ENCODE assay signal across 10 mouse cellular contexts in genomic region chr11:100518188-100518591, GRCm38 (mm10). TPM values are rescaled to one million over a fixed set of nuclear protein-coding genes. Genes with fewer than 3 reads are reported as not detected.
DNase-seq lines count a peak whose midpoint lies in the region; ATAC-seq lines count a peak whose summit lies in the region.
"Had no signal": no experiment of that assay in that cellular context is flagged by ENCODE, and none has a peak within 500 bp of the region (broad histone marks: within the 10 kb centered on the region; RNA-seq: fewer than 3 reads in every experiment).

No protein-coding gene starts in this region.

- peak overlapping the region; percentile 40; the same call in 1 of the 2 replicates for H3K27ac ChIP-seq in forebrain, embryonic 13.5 days
- H3K27ac ChIP-seq in forebrain, embryonic 11.5 days (ENCODE audit: low read depth, low read length), result no peak overlapping the region
- no peak overlapping the region for H3K27ac ChIP-seq in hindbrain, embryonic 16.5 days (ENCODE audit: low read depth, low read length)
- H3K27ac ChIP-seq: heart, embryonic 15.5 days; limb, embryonic 13.5 days had no signal

- H3K36me3 ChIP-seq in forebrain, embryonic 13.5 days (ENCODE audit: poor library complexity, severe bottlenecking), result peaks cover 100% of the 10 kb centered on the region
- peaks cover 24% of the 10 kb centered on the region for H3K36me3 ChIP-seq in forebrain, embryonic 11.5 days (ENCODE audit: control insufficient read depth, insufficient read depth, low read length)
- H3K36me3 ChIP-seq in hindbrain, embryonic 16.5 days (ENCODE audit: control insufficient read depth, insufficient read depth, low read length), result peaks cover 58% of the 10 kb centered on the region

- H3K4me1 ChIP-seq in forebrain, embryonic 13.5 days, result peaks cover 8% of the 10 kb centered on the region
- H3K4me1 ChIP-seq in forebrain, embryonic 11.5 days (replicated peaks; ENCODE audit: control insufficient read depth, insufficient read depth, low read length), result no peaks in the 10 kb centered on the region
- H3K4me1 ChIP-seq in hindbrain, embryonic 16.5 days (ENCODE audit: control insufficient read depth, insufficient read depth, low read depth, low read length), result no peaks in the 10 kb centered on the region; the same call in none of the 2 replicates
- H3K4me1 ChIP-seq: heart, embryonic 15.5 days; limb, embryonic 13.5 days had no signal

- H3K9ac ChIP-seq in forebrain, embryonic 13.5 days, result no peak overlapping the region
- H3K9ac ChIP-seq in forebrain, embryonic 11.5 days (ENCODE audit: low read length), result no peak overlapping the region
- H3K9ac ChIP-seq in hindbrain, embryonic 16.5 days (ENCODE audit: low read depth, low read length), result no peak overlapping the region
- H3K9ac ChIP-seq: heart, embryonic 15.5 days; limb, embryonic 13.5 days had no signal

- no peak for DNase-seq in forebrain, embryonic 11.5 days (ENCODE audit: low spot score)
- peak; percentile 38 for DNase-seq in adrenal gland, postnatal 25 days
- DNase-seq in large intestine, adult 2 months (ENCODE audit: low read depth, low spot score), result peak; percentile 78
- no peak for DNase-seq in spleen, postnatal 36 days (ENCODE audit: low spot score in 2 of 2)
- no peak for DNase-seq in spleen, postnatal 4 days (ENCODE audit: low spot score in 2 of 2)

- H3K27me3 ChIP-seq in forebrain, embryonic 13.5 days, result no peaks in the 10 kb centered on the region
- no peaks in the 10 kb centered on the region for H3K27me3 ChIP-seq in forebrain, embryonic 11.5 days (ENCODE audit: control insufficient read depth, insufficient read depth, low read length)
- H3K27me3 ChIP-seq in hindbrain, embryonic 16.5 days (replicated peaks; ENCODE audit: control insufficient read depth, insufficient read depth, low read length), result no peaks in the 10 kb centered on the region
- H3K27me3 ChIP-seq: heart, embryonic 15.5 days; limb, embryonic 13.5 days had no signal

- H3K4me2 ChIP-seq in forebrain, embryonic 13.5 days, result no peak overlapping the region
- no peak overlapping the region for H3K4me2 ChIP-seq in forebrain, embryonic 11.5 days (ENCODE audit: low read depth, low read length, severe bottlenecking)
- H3K4me2 ChIP-seq in hindbrain, embryonic 16.5 days (ENCODE audit: low read length), result no peak overlapping the region
- H3K4me2 ChIP-seq: heart, embryonic 15.5 days; limb, embryonic 13.5 days had no signal

- ATAC-seq in forebrain, embryonic 13.5 days, result 0 out of 2 replicates have a peak, but pooled peaks have one; percentile 55
- ATAC-seq in forebrain, embryonic 11.5 days (replicated peaks; ENCODE audit: low FRiP score), result no peak
- ATAC-seq in hindbrain, embryonic 16.5 days, result peak; percentile 53; the same call in 1 of the 2 replicates
- no peak for ATAC-seq in monocyte, adult 5-6 weeks (replicated peaks; ENCODE audit: insufficient number of reproducible peaks, low FRiP score, low TSS enrichment, poor library complexity, severe bottlenecking)

- WGBS in forebrain, embryonic 13.5 days, result 62% methylated on average over 5 of the region's 5 CpGs
- WGBS in forebrain, embryonic 11.5 days, result 74% methylated on average over 5 of the region's 5 CpGs
- 54% methylated on average over 5 of the region's 5 CpGs for WGBS in hindbrain, embryonic 16.5 days
- 32% methylated on average over 5 of the region's 5 CpGs for WGBS in large intestine, adult 2 months

- H3K9me3 ChIP-seq in forebrain, embryonic 13.5 days (replicated peaks), result no peaks in the 10 kb centered on the region
- H3K9me3 ChIP-seq in forebrain, embryonic 11.5 days (ENCODE audit: control insufficient read depth, low read length), result no peaks in the 10 kb centered on the region
- H3K9me3 ChIP-seq in hindbrain, embryonic 16.5 days (ENCODE audit: control insufficient read depth, low read length), result no peaks in the 10 kb centered on the region
- H3K9me3 ChIP-seq: heart, embryonic 15.5 days; limb, embryonic 13.5 days had no signal

- no peak overlapping the region for H3K4me3 ChIP-seq in forebrain, embryonic 13.5 days
- H3K4me3 ChIP-seq in forebrain, embryonic 11.5 days (ENCODE audit: low read depth, low read length), result no peak overlapping the region
- H3K4me3 ChIP-seq in hindbrain, embryonic 16.5 days (ENCODE audit: low read length), result no peak overlapping the region
- H3K4me3 ChIP-seq: heart, embryonic 15.5 days; limb, embryonic 13.5 days had no signal

RNA-seq across cellular contexts. Expression of gene Acly, which starts 9.6 kb away (rescaled TPM):
- 251 and 271 TPM in 2 replicates for polyA plus RNA-seq in forebrain, embryonic 13.5 days (2015; fragmentation: Nextera tagmentation; extraction: Ambion mirVana)
- polyA plus RNA-seq in forebrain, embryonic 11.5 days (2014; fragmentation: Nextera tagmentation; extraction: Ambion mirVana), result 294 TPM in 2 replicates
- total RNA-seq in adrenal gland, postnatal 25 days (2021), result 1,778 and 1,859 TPM in 2 replicates
- 215 and 253 TPM in 2 replicates for polyA plus RNA-seq in hindbrain, embryonic 16.5 days (2015; fragmentation: Nextera tagmentation; extraction: Ambion mirVana)
- polyA plus RNA-seq in large intestine, adult 2 months (2012; rRNA removed), result 43.0 and 70.5 TPM in 2 replicates
- total RNA-seq in monocyte, adult 5-6 weeks (2017), result 104 to 134 TPM (median 105 TPM) in 3 replicates

RNA-seq across cellular contexts. Expression of gene Ttc25, which starts 27.2 kb away (rescaled TPM):
- 1.6 and 1.9 TPM in 2 replicates for polyA plus RNA-seq in forebrain, embryonic 13.5 days (2015; fragmentation: Nextera tagmentation; extraction: Ambion mirVana)
- 1.3 and 1.9 TPM in 2 replicates for polyA plus RNA-seq in forebrain, embryonic 11.5 days (2014; fragmentation: Nextera tagmentation; extraction: Ambion mirVana)
- 4.1 and 5.5 TPM in 2 replicates for total RNA-seq in adrenal gland, postnatal 25 days (2021)
- polyA plus RNA-seq in hindbrain, embryonic 16.5 days (2015; fragmentation: Nextera tagmentation; extraction: Ambion mirVana), result 2.2 and 2.5 TPM in 2 replicates
- 0.12 TPM in 1 of 2 replicates, not detected in the other for polyA plus RNA-seq in large intestine, adult 2 months (2012; rRNA removed)
- 4.4 TPM in 1 of 3 replicates, not detected in the others for total RNA-seq in monocyte, adult 5-6 weeks (2017)

RNA-seq across cellular contexts. Expression of gene Klhl11, which starts 45.6 kb away (rescaled TPM):
- polyA plus RNA-seq in forebrain, embryonic 13.5 days (2015; fragmentation: Nextera tagmentation; extraction: Ambion mirVana), result 12.1 and 12.2 TPM in 2 replicates
- polyA plus RNA-seq in forebrain, embryonic 11.5 days (2014; fragmentation: Nextera tagmentation; extraction: Ambion mirVana), result 15.5 and 15.7 TPM in 2 replicates
- total RNA-seq in adrenal gland, postnatal 25 days (2021), result 55.1 and 62.2 TPM in 2 replicates
- polyA plus RNA-seq in hindbrain, embryonic 16.5 days (2015; fragmentation: Nextera tagmentation; extraction: Ambion mirVana), result 9.1 and 10.4 TPM in 2 replicates
- polyA plus RNA-seq in large intestine, adult 2 months (2012; rRNA removed), result 1.2 and 2.5 TPM in 2 replicates
- total RNA-seq in monocyte, adult 5-6 weeks (2017), result 16.4 to 28.5 TPM (median 24.2 TPM) in 3 replicates

RNA-seq across cellular contexts. Expression of gene Cnp, which starts 56.5 kb away (rescaled TPM):
- polyA plus RNA-seq in forebrain, embryonic 13.5 days (2015; fragmentation: Nextera tagmentation; extraction: Ambion mirVana), result 20.1 and 20.8 TPM in 2 replicates
- polyA plus RNA-seq in forebrain, embryonic 11.5 days (2014; fragmentation: Nextera tagmentation; extraction: Ambion mirVana), result 18.3 and 20.3 TPM in 2 replicates
- total RNA-seq in adrenal gland, postnatal 25 days (2021), result 35.4 and 57.8 TPM in 2 replicates
- 72.6 and 85.0 TPM in 2 replicates for polyA plus RNA-seq in hindbrain, embryonic 16.5 days (2015; fragmentation: Nextera tagmentation; extraction: Ambion mirVana)
- 32.5 and 32.8 TPM in 2 replicates for polyA plus RNA-seq in large intestine, adult 2 months (2012; rRNA removed)
- 22.6 to 33.8 TPM (median 25.9 TPM) in 3 replicates for total RNA-seq in monocyte, adult 5-6 weeks (2017)

Comparison
In these comparisons a context has a peak if more than half of its experiments do, and no peak if none do; other contexts are left out.
1. ATAC-seq: peak in forebrain, embryonic 13.5 days (single experiment) and hindbrain, embryonic 16.5 days (single experiment); none in forebrain, embryonic 11.5 days (single experiment) and monocyte, adult 5-6 weeks (single experiment).
2. DNase-seq: peak in adrenal gland, postnatal 25 days (single experiment) and large intestine, adult 2 months (single experiment); none in forebrain, embryonic 11.5 days (single experiment), spleen, postnatal 36 days (0 of 2) and spleen, postnatal 4 days (0 of 2).